Mouse (Mus musculus): ENCODE results near the gene Cacna2d3. TPM values are rescaled to one million over a fixed set of nuclear protein-coding genes. Genes with fewer than 3 reads are reported as not detected.

Cacna2d3 gene
- polyA plus RNA-seq, 1 experiment from 2014 or later, result 1.3 TPM

DNA sequence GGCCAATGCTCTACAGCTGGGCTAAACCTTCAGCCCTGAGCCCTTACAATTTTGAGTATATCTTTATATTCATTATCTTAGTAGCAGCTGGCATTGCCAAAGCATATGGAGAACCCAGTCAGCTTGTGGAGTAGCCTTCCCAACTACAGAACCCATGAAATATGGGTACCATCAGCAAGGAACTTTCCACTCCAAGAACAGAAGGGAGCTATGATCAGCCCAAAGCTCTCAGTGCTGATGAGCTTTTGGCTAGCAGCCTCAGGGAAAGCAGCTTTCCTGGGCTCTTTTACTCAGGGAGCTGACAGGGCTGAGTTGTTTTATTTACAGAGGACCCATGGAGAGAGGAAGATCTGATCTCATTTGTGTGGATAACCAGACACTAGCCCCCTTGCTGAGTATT, 661.0 kb downstream of the Cacna2d3 start:
- Histone ChIP-seq H3K4me3 (ENCODE audit: control insufficient read depth in 1 of 2, insufficient read depth in 1 of 2, low read depth in 1 of 2, low read length in 2 of 2) (no peak overlapping the region), H3K9ac (ENCODE audit: low read length) (no peak overlapping the region), H3K9me3 (ENCODE audit: control insufficient read depth, low read length) (no peaks in the 10 kb centered on the region), H3K27me3 (ENCODE audit: control insufficient read depth, insufficient read depth, low read length) (no peaks in the 10 kb centered on the region), H3K4me2 (ENCODE audit: low read length) (no peak overlapping the region), H3K4me1 (ENCODE audit: control insufficient read depth in 2 of 2, insufficient read depth in 2 of 2, low read length in 2 of 2) (no peaks in the 10 kb centered on the region), H3K36me3 (ENCODE audit: control insufficient read depth, insufficient read depth, low read length) (no peaks in the 10 kb centered on the region), H3K27ac (replicated peaks in 1 of 2; ENCODE audit: control insufficient read depth in 1 of 2, insufficient read depth in 1 of 2, low read depth in 2 of 2, low read length in 2 of 2) (no peak overlapping the region)
- no peak for ATAC-seq (ENCODE audit: insufficient number of reproducible peaks, insufficient read depth, low FRiP score, low read depth)

DNA sequence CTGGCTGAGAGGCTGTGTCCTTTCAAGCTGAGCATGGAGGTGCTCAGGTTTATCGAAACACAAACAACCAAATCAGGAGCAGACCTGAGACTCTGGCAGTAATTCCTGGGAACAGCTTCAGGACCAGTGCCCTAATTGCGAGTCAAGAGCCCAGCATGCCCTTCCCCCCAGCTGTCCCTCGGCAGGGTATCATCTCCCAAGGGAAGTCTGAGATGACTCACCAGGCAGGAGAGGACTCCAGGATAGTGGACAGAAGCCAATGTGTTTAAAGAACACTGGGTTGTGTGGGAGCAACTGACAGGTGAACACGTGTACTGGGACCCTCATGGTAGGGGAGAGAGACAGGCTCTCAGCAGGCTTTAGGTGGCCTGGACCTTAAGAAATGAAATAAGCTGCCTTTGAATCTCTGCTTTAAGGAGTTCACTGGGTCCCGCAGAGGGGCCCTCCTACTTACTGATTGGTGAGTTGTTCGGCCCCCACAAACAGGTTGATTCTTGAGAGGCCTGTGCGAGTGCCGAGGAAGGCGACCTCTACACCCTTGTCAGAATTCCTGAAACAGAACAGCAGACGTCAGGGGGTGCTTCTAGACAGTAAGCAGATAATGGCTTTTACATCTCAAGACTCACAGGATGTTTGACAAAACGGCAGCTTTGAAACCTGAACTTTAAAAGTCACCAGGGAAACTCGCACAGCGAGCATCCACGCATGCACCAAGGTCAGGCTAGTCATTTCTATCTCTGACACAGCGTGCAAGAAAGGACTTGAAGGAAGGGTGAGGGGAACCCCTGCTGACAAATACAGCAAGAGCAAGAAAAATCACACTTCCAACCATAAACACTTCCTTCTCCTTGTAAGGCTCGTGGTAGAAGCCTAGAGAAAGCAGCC, 669.5 kb downstream of the Cacna2d3 start:
- Histone ChIP-seq H3K27ac (replicated peaks in 1 of 2; ENCODE audit: control insufficient read depth in 1 of 2, insufficient read depth in 1 of 2, low read depth in 2 of 2, low read length in 2 of 2) (no peak overlapping the region), H3K36me3 (ENCODE audit: control insufficient read depth, insufficient read depth, low read length) (no peaks in the 10 kb centered on the region), H3K4me1 (ENCODE audit: control insufficient read depth in 2 of 2, insufficient read depth in 2 of 2, low read length in 2 of 2) (peaks cover 7 to 9% of the 10 kb centered on the region in 2 experiments; a peak in 3 of 4 replicates), H3K4me3 (ENCODE audit: control insufficient read depth in 1 of 2, insufficient read depth in 1 of 2, low read depth in 1 of 2, low read length in 2 of 2) (no peak overlapping the region), H3K4me2 (ENCODE audit: low read length) (0 out of 2 replicates have a peak overlapping the region, but pooled peaks have one; percentile 2), H3K9ac (ENCODE audit: low read length) (no peak overlapping the region), H3K27me3 (ENCODE audit: control insufficient read depth, insufficient read depth, low read length) (no peaks in the 10 kb centered on the region), H3K9me3 (ENCODE audit: control insufficient read depth, low read length) (no peaks in the 10 kb centered on the region)
- no peak for ATAC-seq (ENCODE audit: insufficient number of reproducible peaks, insufficient read depth, low FRiP score, low read depth)
- WGBS, result 22% methylated on average over 16 of the region's 16 CpGs

DNA sequence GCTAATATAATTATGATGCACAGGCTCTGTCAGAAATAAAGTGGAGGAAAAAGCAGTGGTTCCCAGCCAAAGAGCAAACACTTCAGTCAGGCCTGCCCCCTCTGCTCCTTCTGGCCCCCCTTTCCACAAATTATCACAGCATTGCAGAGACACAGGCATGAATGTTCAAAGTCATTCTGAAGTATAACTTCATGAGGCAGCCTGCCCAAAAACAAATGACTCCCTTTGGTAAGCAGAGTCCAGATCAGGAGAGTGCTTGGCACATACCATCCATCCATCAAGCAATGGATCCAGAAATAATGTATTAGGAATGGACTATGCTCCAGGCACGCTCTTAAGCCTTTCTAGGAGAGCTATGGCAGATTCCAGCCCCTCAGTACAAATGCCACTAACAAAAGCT, 679.3 kb downstream of the Cacna2d3 start:
- no peak overlapping the region for H3K4me3 ChIP-seq (ENCODE audit: control insufficient read depth in 1 of 2, insufficient read depth in 1 of 2, low read depth in 1 of 2, low read length in 2 of 2)
- ATAC-seq (ENCODE audit: insufficient number of reproducible peaks, insufficient read depth, low FRiP score, low read depth), result no peak
- H3K36me3 ChIP-seq (ENCODE audit: control insufficient read depth, insufficient read depth, low read length), result no peaks in the 10 kb centered on the region
- H3K4me2 ChIP-seq (ENCODE audit: low read length), result no peak overlapping the region
- no peaks in the 10 kb centered on the region for H3K27me3 ChIP-seq (ENCODE audit: control insufficient read depth, insufficient read depth, low read length)
- H3K9ac ChIP-seq (ENCODE audit: low read length), result no peak overlapping the region
- peaks cover 9 to 23% of the 10 kb centered on the region in 2 experiments for H3K4me1 ChIP-seq (ENCODE audit: control insufficient read depth in 2 of 2, insufficient read depth in 2 of 2, low read length in 2 of 2)
- H3K27ac ChIP-seq (replicated peaks in 1 of 2; ENCODE audit: control insufficient read depth in 1 of 2, insufficient read depth in 1 of 2, low read depth in 2 of 2, low read length in 2 of 2), result peak overlapping the region; percentile 39 to 46; a peak in 2 of 4 replicates
- no peaks in the 10 kb centered on the region for H3K9me3 ChIP-seq (ENCODE audit: control insufficient read depth, low read length)
- 57% methylated on average over 1 of the region's 1 CpGs for WGBS

DNA sequence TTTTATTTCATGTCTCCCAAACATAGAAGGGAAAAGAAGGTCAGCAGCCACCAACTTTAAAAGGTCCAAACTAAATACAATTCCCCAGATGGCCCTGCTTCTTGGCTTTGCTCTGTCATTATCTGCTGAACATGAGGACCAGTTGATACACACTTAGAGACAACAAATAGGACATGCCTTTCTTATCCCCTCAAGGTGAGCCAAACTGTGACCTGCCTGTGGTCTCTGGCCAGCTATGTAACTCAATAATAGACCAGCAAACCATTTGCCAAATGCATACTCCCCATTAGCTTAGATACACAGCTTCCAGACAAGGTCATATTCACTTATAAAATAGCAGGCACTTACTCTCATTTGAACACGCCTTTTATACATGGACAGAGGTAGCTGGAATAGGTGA, 680.2 kb downstream of the Cacna2d3 start:
- WGBS, result 61% methylated on average over 1 of the region's 1 CpGs
- ATAC-seq (ENCODE audit: insufficient number of reproducible peaks, insufficient read depth, low FRiP score, low read depth), result no peak; the same call in 1 of the 2 replicates
- Histone ChIP-seq H3K9ac (ENCODE audit: low read length) (no peak overlapping the region), H3K4me1 (ENCODE audit: control insufficient read depth in 2 of 2, insufficient read depth in 2 of 2, low read length in 2 of 2) (peaks cover 9 to 23% of the 10 kb centered on the region in 2 experiments), H3K4me2 (ENCODE audit: low read length) (no peak overlapping the region), H3K27ac (replicated peaks in 1 of 2; ENCODE audit: control insufficient read depth in 1 of 2, insufficient read depth in 1 of 2, low read depth in 2 of 2, low read length in 2 of 2) (peak overlapping the region; percentile 39 to 46; a peak in 3 of 4 replicates), H3K36me3 (ENCODE audit: control insufficient read depth, insufficient read depth, low read length) (no peaks in the 10 kb centered on the region), H3K9me3 (ENCODE audit: control insufficient read depth, low read length) (no peaks in the 10 kb centered on the region), H3K4me3 (ENCODE audit: control insufficient read depth in 1 of 2, insufficient read depth in 1 of 2, low read depth in 1 of 2, low read length in 2 of 2) (no peak overlapping the region), H3K27me3 (ENCODE audit: control insufficient read depth, insufficient read depth, low read length) (no peaks in the 10 kb centered on the region)

DNA sequence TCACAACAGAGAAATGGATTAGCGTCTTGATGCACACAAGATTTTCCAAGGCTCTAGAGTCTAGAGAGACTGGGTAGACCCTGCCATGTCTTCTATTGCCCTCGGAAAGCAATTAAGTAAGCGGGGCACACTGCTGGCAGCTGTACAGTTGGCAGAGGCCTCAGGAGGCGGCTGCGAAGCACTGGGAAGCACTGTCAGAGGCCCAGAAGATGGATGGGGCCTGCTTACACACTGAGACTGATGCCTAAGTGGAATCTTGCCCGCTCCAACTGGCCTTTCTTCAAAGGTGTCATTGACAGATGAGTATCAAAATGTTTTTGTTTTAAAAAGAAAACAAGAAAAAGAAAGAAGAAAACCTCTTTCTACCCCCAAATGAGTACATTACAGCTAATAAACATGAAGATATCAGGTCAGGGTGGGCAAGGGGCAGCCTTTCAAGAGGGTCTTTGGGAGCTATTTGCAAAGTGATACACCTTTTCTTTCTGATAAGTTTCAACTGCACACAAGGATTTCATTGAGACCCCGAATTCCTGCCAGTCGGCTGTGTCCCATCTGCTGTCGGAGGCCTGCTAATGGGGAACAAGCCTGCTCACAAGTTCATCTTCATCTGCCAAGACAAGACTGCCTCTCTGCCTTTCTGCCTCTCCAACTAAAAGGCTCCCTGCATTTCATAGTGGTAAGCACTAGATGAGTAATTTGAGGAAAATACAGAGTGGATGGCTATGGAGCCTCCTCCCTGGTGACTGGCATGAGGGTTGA, 680.9 kb downstream of the Cacna2d3 start:
- Histone ChIP-seq H3K36me3 (ENCODE audit: control insufficient read depth, insufficient read depth, low read length) (no peaks in the 10 kb centered on the region), H3K9me3 (ENCODE audit: control insufficient read depth, low read length) (no peaks in the 10 kb centered on the region), H3K27me3 (ENCODE audit: control insufficient read depth, insufficient read depth, low read length) (no peaks in the 10 kb centered on the region), H3K27ac (replicated peaks in 1 of 2; ENCODE audit: control insufficient read depth in 1 of 2, insufficient read depth in 1 of 2, low read depth in 2 of 2, low read length in 2 of 2) (peak overlapping the region; percentile 4 to 46; a peak in 2 of 4 replicates), H3K4me1 (ENCODE audit: control insufficient read depth in 2 of 2, insufficient read depth in 2 of 2, low read length in 2 of 2) (peaks cover 9 to 23% of the 10 kb centered on the region in 2 experiments), H3K9ac (ENCODE audit: low read length) (no peak overlapping the region), H3K4me3 (ENCODE audit: control insufficient read depth in 1 of 2, insufficient read depth in 1 of 2, low read depth in 1 of 2, low read length in 2 of 2) (no peak overlapping the region), H3K4me2 (ENCODE audit: low read length) (no peak overlapping the region)
- WGBS, result 67% methylated on average over 9 of the region's 9 CpGs
- no peak for ATAC-seq (ENCODE audit: insufficient number of reproducible peaks, insufficient read depth, low FRiP score, low read depth)

DNA sequence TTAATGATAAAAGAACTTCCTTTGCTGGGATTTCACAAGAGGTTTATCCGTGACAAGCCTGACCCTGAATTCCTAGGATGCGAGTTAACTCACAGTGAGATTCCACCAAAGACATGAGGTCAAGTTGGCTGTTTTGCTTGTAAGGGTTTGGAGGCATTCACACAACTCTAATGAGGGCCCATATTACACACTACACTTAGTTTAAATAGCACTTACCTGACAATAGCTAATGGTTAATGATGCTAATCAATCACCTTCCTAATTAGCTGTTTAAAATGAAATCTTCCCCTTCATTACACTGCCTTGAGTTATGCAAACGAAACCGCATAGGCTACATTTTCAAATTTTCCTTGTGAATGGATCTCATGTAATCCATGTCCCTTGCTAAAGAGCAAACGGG, 683.4 kb downstream of the Cacna2d3 start:
- Histone ChIP-seq H3K4me1 (ENCODE audit: control insufficient read depth in 2 of 2, insufficient read depth in 2 of 2, low read length in 2 of 2) (peaks cover 9 to 23% of the 10 kb centered on the region in 2 experiments), H3K4me2 (ENCODE audit: low read length) (no peak overlapping the region), H3K36me3 (ENCODE audit: control insufficient read depth, insufficient read depth, low read length) (no peaks in the 10 kb centered on the region), H3K4me3 (ENCODE audit: control insufficient read depth in 1 of 2, insufficient read depth in 1 of 2, low read depth in 1 of 2, low read length in 2 of 2) (no peak overlapping the region), H3K27ac (replicated peaks in 1 of 2; ENCODE audit: control insufficient read depth in 1 of 2, insufficient read depth in 1 of 2, low read depth in 2 of 2, low read length in 2 of 2) (no peak overlapping the region), H3K9ac (ENCODE audit: low read length) (no peak overlapping the region), H3K27me3 (ENCODE audit: control insufficient read depth, insufficient read depth, low read length) (no peaks in the 10 kb centered on the region), H3K9me3 (ENCODE audit: control insufficient read depth, low read length) (no peaks in the 10 kb centered on the region)
- 78% methylated on average over 5 of the region's 5 CpGs for WGBS
- ATAC-seq (ENCODE audit: insufficient number of reproducible peaks, insufficient read depth, low FRiP score, low read depth), result no peak

DNA sequence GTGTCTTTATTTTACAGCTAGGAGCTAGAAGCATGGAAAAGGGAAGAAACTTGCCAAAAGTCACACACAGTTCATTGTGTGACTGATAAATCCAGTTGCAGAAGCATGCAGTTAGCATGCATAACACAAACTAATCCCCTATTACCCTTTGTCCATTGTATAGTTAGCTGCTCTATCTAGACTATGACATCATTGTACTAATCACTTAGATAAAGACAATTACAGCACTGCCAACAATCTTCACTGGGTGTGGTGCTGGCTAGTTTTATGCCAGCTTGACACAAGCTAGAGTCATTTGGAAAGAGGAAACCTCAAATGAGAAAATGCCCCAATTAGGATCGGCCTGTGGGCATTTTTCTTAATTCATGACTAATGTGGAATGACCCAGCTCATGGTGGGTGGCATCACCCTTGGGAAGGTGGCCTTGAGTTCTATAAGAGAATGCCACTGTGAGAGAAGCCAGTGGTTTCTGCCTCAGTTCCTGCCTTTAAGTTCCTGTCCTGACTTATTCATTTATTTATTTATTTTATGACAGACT, 689.7 kb downstream of the Cacna2d3 start:
- 75% methylated on average over 1 of the region's 1 CpGs for WGBS
- no peaks in the 10 kb centered on the region for H3K9me3 ChIP-seq (ENCODE audit: control insufficient read depth, low read length)
- H3K36me3 ChIP-seq (ENCODE audit: control insufficient read depth, insufficient read depth, low read length), result no peaks in the 10 kb centered on the region
- ATAC-seq (ENCODE audit: insufficient number of reproducible peaks, insufficient read depth, low FRiP score, low read depth), result 0 out of 2 replicates have a peak, but pooled peaks have one; percentile 26
- H3K27me3 ChIP-seq (ENCODE audit: control insufficient read depth, insufficient read depth, low read length), result no peaks in the 10 kb centered on the region
- no peak overlapping the region for H3K4me2 ChIP-seq (ENCODE audit: low read length)
- no peak overlapping the region for H3K27ac ChIP-seq (replicated peaks in 1 of 2; ENCODE audit: control insufficient read depth in 1 of 2, insufficient read depth in 1 of 2, low read depth in 2 of 2, low read length in 2 of 2)
- H3K4me3 ChIP-seq (ENCODE audit: control insufficient read depth in 1 of 2, insufficient read depth in 1 of 2, low read depth in 1 of 2, low read length in 2 of 2), result no peak overlapping the region
- no peak overlapping the region for H3K9ac ChIP-seq (ENCODE audit: low read length)
- H3K4me1 ChIP-seq (ENCODE audit: control insufficient read depth in 2 of 2, insufficient read depth in 2 of 2, low read length in 2 of 2), result peaks cover 10 to 12% of the 10 kb centered on the region in 2 experiments
